Mouse (Mus musculus): ENCODE results near the gene Inhbc.
A peak's percentile ranks its signal among the peaks of the same experiment; 100 is the strongest.

Inhbc gene

DNA sequence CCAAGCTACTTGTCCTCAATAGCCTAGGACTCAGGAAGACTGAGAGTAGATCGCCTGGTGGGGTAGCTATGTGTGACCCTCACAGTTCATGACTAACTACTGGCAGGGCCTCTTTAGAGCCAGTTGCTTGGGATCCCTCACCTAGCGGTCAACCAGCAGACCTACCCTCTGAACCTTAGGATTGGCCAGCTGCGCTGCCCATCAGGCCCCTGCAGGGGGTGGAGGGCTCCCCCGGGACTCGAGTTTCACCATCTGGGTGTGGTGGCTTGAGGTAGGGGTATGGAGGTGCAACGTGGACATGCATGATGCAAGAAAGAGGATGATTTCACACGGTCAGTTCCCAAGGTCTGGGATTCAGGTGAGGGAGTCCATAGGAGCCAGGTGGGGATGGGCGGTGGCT is 18.5 kb downstream of the Inhbc start:
- DNase-seq (ENCODE audit: low spot score) = no peak

DNA sequence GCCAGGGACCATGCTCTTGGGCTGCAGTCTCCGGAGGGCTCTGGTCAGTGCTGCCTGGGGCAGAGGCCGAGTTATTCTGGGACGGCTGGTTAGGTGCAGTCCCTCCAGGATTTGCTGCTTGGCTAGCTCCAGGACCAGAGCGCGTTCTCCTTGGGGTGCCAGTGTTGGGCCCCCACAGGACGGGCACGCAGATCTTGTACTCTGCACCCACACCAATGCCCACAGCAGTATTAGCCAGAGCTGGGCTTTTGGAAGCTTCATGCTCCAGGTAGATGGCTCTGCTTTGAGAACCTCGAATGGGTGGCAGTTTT is 19.0 kb downstream of the Inhbc start:
- no peak for DNase-seq (ENCODE audit: low spot score)

GRCm38 (mm10) chr10:127350594-127351284 is 19.5 kb downstream of the Inhbc start:
- no peak for DNase-seq (ENCODE audit: low spot score)

DNA sequence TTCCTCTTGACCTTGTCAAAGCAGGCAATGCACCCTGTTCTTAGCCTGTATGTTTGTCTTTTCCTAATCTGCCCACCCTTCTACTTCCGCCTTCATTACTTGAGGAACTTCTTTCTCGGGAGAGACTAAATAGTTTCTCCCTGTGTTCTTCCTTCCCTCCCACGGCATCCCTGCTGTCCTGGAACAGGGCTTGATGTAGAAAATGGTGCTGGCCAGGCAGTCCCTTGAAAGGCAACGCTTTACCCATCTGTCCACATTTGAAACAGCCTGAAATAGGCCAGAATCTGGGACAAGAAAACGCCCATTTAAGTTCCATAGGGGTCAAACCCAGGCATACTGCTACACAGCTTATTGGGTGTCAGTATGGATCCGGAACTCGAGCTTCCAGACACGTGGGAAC is 20.4 kb downstream of the Inhbc start:
- no peak for DNase-seq (ENCODE audit: low spot score)

- DNase-seq (ENCODE audit: low spot score) = no peak
These were observed 21.3 kb downstream of the Inhbc start for GRCm38 (mm10) chr10:127348957-127349356.

GRCm38 (mm10) chr10:127346173-127346572 is 24.1 kb downstream of the Inhbc start:
- no peak for DNase-seq (ENCODE audit: low spot score)

DNA sequence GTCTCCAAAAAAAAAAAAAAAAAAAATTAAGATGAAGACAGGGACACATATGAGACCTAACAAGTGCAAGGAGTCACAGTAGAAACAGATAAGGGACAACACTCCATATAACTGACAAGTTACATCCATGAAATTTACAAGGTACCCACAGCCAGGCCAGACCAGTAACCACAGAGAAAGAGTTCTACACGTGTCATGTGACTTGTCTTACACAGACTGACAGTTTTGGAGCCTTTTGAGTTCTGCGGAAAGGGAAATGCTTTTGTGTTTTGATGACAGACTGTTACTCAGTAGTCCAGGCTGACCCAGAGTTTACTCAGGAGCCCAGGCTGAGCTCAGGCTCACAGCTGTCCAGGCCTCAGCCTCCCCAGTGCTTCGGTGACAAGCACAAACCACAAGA is 27.2 kb downstream of the Inhbc start:
- DNase-seq (ENCODE audit: low spot score) = no peak

DNA sequence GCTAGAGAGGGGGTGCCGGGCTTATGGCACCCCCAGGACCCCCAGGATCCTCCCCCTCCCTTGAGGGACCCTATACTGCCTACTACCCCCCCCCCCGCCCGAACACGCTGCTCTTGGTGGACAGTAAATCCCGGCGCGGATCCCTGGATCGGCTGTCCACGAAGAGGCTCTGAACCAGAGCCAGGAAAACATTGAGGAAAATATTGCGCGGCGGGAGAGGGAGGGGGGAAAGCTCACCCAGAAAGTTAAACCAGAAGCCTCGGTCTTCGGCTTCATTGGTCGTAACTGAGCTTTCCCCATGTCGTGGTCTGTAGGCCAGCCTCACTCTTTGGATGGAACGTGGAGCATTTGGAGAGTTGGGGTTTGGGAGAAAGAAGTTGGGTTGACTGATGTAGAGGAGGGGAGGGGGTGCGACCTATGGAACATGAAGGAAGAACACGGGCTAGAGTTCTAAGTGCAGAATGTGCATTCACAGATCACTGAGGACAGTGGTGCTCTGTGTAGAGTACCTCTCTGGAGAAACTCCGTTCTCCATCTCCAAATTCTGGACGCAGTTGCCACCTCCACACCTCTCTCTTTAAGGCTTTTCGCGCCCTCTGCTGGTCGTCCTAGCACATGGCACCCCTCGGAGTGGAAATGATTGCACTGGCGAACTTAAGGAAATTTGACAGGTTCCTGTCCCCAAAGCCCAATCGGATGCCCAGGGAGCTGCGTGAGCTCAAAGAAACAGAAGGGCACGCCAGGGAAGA is 28.2 kb downstream of the Inhbc start, which contains the start of gene Gli1:
Gene Gli1 (minus strand): TSS at position 84 of the 749 bp plus-strand sequence.
- DNase-seq (ENCODE audit: low spot score) = no peak

DNA sequence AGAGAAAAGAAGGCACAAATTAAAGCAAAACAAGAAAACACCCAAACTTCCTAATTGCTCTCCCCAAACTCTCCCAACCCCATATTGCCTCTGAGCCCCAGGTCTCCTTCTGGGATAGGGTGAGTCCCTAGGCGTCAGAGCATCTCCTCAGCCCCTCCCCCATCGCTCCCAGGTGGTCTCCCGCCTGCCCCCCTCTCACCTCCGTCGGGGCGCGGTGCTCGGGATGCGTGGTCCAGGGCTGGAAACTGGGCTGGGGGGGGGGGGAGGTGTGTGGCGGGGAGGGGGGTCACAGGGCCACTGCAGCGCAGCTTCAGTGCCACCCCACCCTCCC is 28.9 kb downstream of the Inhbc start:
- DNase-seq (ENCODE audit: low spot score) = no peak

DNA sequence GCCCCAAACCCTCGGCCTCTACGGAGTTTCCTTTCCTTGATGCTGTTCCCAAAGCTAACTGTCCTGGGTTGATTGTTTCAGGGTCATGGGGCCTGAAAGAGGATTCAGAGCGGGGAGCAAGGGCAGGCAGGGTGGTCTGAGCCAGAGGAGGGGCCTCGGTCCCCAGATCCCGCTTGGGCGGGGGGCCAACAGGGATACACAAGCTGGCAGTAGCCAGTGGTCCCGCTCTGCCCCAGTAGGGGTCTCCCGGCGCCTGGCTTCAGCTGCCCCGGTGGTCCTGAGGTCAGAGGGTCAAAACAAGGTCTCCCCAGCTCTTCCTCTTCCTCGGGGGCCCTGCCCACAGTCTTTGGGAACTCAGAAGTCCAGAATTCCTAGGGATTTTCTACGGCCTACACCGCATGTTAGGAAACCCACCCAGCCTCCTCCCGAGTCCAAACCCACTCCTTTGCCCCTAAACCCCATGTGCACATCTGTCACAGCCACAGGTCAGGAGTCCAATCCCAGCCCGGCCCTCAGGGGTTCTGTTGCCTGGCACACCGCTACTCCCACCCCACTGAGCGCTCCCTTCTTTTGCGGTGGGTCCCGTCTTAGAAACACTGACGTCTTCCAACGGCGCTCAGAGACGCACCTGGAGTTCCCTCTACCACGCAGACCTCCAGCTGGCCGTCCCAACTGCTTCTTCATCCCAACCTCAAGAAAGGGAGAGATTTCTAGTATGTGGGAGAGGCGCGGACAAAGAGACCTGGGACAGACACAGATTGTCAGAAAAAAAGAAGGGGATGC is 29.5 kb downstream of the Inhbc start:
- DNase-seq (ENCODE audit: low spot score) = no peak

- DNase-seq (ENCODE audit: low spot score) = no peak
These were observed 30.3 kb downstream of the Inhbc start for GRCm38 (mm10) chr10:127339683-127340576.

- DNase-seq (ENCODE audit: low spot score) = peak; percentile 91
These were observed 31.1 kb downstream of the Inhbc start for GRCm38 (mm10) chr10:127338930-127339682.

- DNase-seq (ENCODE audit: low spot score) = no peak
These were observed 32.6 kb downstream of the Inhbc start for GRCm38 (mm10) chr10:127337536-127338099.

- no peak for DNase-seq (ENCODE audit: low spot score)
These were observed 33.3 kb downstream of the Inhbc start for GRCm38 (mm10) chr10:127336952-127337351.

GRCm38 (mm10) chr10:127335271-127335670 is 35.0 kb downstream of the Inhbc start:
- DNase-seq (ENCODE audit: low spot score) = no peak

- no peak for DNase-seq (ENCODE audit: low spot score)
These were observed 37.1 kb downstream of the Inhbc start for GRCm38 (mm10) chr10:127333152-127333551.

- DNase-seq (ENCODE audit: low spot score) = no peak
These were observed 37.9 kb downstream of the Inhbc start for GRCm38 (mm10) chr10:127332211-127332874.

DNA sequence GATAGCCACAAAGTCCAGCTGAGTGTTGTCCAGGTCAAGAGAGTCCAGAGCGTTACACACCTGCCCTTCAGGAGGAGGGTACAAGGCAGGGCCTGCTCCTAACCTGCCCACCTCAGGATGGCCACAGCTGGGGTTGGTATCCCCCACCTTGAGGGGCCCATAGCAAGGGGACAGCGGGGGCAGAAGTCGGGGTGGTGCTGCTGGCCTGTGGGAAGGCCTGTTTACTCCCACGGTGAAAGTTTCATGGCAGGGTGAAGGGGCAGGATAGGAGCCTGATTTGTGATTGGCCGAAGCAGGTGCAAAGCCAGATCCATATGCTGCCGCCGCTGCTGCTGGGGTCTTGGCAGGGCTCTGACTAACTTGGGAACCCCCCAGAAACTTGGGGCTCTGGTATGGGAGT is 40.0 kb downstream of the Inhbc start:
- DNase-seq (ENCODE audit: low spot score) = no peak

DNA sequence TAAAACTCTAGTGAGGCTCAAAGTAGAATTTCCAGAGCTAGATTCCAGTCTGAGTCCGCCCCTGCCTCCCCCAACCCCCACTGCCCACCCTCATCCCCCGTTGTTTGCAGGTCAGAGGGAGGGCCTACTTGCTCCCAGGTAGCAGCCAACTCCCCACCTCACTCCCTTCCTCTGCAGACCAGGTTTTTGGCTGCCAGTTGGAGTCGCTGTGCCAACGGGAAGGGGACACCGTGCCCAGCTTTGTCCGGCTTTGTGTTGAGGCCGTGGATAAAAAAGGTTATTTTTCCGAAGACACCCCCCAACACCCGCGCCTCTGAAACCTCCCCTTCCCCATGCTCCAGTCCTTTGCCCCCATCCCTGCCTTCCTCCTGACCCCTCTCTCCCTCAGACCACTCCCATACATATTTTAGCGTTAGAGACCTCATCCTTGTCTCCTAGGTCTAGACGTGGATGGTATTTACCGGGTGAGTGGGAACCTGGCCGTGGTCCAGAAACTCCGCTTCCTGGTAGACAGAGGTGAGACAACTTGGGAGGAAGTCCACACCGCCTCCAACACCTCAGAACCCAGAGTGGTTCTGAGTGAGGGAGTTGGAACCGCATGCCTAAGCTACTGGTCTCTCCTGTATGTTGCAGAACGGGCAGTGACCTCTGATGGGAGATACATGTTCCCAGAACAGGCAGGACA is 42.6 kb downstream of the Inhbc start:
- no peak for DNase-seq (ENCODE audit: low spot score)

GRCm38 (mm10) chr10:127326828-127327227 is 43.4 kb downstream of the Inhbc start:
- DNase-seq (ENCODE audit: low spot score) = no peak
